Mouse (Mus musculus) small intestine, adult 2 months (tissue): ENCODE data around the gene Clic4. TPM values are rescaled to one million over a fixed set of nuclear protein-coding genes. Genes with fewer than 3 reads are reported as not detected.
A peak's percentile ranks its signal among the peaks of the same experiment; 100 is the strongest.

Source experiments
- H3K27ac ChIP-seq: fragments of 200-500 bp; 2 replicates; pipeline ENCODE4 v1.5.1; 2012; ENCODE audit warnings: low read depth, low read length, control low read depth, inconsistent platforms; ENCODE audit not compliant: insufficient read depth
- H3K27me3 ChIP-seq: fragments of 200-500 bp; 2 replicates; pipeline ENCODE4 v1.6.1; 2012; ENCODE audit warnings: mild to moderate bottlenecking, moderate library complexity, low read length, inconsistent platforms; ENCODE audit not compliant: control insufficient read depth, insufficient read depth
- H3K36me3 ChIP-seq: fragments of 200-500 bp; 2 replicates; pipeline ENCODE4 v1.6.1; 2012; ENCODE audit warnings: mild to moderate bottlenecking, low read length, control low read depth, inconsistent platforms; ENCODE audit not compliant: control insufficient read depth, insufficient read depth
- H3K4me1 ChIP-seq: fragments of 200-500 bp; 2 replicates; pipeline ENCODE4 v1.6.1; 2012; ENCODE audit warnings: low read length, inconsistent platforms, mixed read lengths; ENCODE audit not compliant: control insufficient read depth, insufficient read depth, insufficient read length
- H3K4me3 ChIP-seq: fragments of 200-500 bp; 2 replicates; pipeline ENCODE4 v1.5.1; 2012; ENCODE audit warnings: low read depth, mild to moderate bottlenecking, control low read depth, inconsistent platforms, low read length, moderate library complexity
- CTCF ChIP-seq: fragments of 200-500 bp; IDR thresholded peaks from 2 replicates; pipeline ENCODE4 v1.5.1; 2012; ENCODE audit warnings: low read depth, mild to moderate bottlenecking, control low read depth, inconsistent platforms, low read length, moderate library complexity, mixed read lengths; ENCODE audit not compliant: insufficient replicate concordance, insufficient read length; ENCODE audit errors: extremely low read depth
- POLR2A ChIP-seq: fragments of 200-500 bp; IDR thresholded peaks from 2 replicates; pipeline ENCODE4 v1.6.1; 2012; ENCODE audit warnings: low read depth, mild to moderate bottlenecking, control low read depth, inconsistent platforms, low read length, moderate library complexity
- WGBS: fragments of 180-500 bp; shearing (Covaris S2); methylation state at CpG from one replicate; pipeline ENCODE4 v1.1.7; 2018; 5-methylcytosine and 5-hydroxymethylcytosine counted together
- polyA plus RNA-seq: library from polyadenylated mRNA; depleted of rRNA; stranded (reverse); fragments of >200 nt; gene quantifications from 2 replicates; pipeline ENCODE4 v1.2.3, GENCODE M21; 2012; rRNA removed

Clic4 gene
- 20.6 and 26.2 TPM in 2 replicates for polyA plus RNA-seq

DNA sequence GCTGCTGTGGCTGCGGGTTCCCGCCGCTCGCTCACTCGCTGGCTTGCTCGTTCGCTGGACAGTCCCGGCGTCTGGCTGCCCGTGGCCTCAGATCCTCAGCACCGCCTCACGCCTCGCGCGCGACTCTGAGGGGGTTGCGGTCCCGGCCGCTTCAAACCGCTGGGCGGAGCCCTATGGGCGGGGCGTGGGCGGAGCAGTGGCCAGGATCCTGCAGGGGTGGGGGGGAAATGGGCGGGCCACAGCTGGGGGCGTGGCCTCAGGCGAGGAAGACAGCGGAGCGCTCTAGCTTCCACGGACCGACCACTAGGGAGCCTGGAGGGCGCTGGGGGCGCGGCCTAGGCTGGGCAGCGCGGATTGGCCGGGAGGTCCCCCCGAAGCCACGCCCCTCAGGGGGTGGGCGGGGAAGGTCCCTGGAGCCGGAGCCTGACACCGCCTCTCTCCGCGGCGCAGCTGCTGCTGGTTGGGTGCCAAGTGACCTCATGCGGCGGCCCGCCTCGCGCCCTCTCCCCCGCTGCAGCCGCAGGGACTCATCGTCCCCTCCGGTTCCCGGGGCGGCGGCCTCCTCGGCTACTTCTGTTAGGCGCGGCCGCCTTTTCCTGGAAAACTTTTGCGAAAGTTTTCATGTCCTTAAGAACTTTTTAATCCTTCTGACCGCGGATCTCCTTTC, at the start of gene Clic4:
Gene Clic4 (minus strand): TSS at position 175 of the 667 bp plus-strand sequence.
- Histone ChIP-seq H3K27ac (peak within 1 kb of the TSS; percentile 74), H3K4me1 (peaks cover 14% of the 10 kb centered on the region; the same call in 1 of the 2 replicates), H3K36me3 (no peaks in the 10 kb centered on the region), H3K4me3 (peak within 1 kb of the TSS; percentile 72), H3K27me3 (no peaks in the 10 kb centered on the region)
- WGBS: 1% methylated on average over 64 of the region's 64 CpGs
- TF ChIP-seq POLR2A: peak; percentile 97
- TF ChIP-seq CTCF: no peak

DNA sequence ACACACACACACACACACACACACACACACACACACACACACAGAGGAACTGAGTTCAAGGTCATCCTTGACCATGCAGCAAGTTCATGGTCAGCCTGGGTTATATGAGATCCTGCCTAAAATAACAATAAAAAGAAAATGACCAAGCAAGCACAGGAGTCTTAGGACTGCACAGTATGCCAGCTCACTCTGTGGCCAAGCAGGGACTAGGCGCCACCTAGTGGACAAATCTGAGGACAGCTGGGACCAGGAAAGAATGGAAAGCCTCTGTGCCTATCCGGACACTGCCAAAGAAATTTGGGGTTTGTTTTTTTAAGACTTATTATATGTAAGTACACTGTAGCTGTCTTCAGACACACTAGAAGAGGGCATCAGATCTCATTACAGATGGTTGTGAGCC, 45.4 kb upstream of the Clic4 start:
- peaks cover 40% of the 10 kb centered on the region for H3K36me3 ChIP-seq
- TF ChIP-seq POLR2A (no peak), CTCF (peak; percentile 93; the same call in 1 of the 2 replicates)
- H3K4me3 ChIP-seq: no peak overlapping the region
- peaks cover 18% of the 10 kb centered on the region; the same call in 1 of the 2 replicates for H3K4me1 ChIP-seq
- H3K27ac ChIP-seq: no peak overlapping the region
- WGBS: 9% methylated on average over 2 of the region's 2 CpGs
- no peaks in the 10 kb centered on the region for H3K27me3 ChIP-seq

GRCm38 (mm10) chr4:135317539-135317938, 44.9 kb upstream of the Clic4 start:
- WGBS: 83% methylated on average over 4 of the region's 4 CpGs
- no peak overlapping the region for H3K4me3 ChIP-seq
- H3K4me1 ChIP-seq: peaks cover 20% of the 10 kb centered on the region
- H3K36me3 ChIP-seq: peaks cover 36% of the 10 kb centered on the region
- no peak overlapping the region for H3K27ac ChIP-seq
- no peak for TF ChIP-seq POLR2A
- no peak for TF ChIP-seq CTCF
- no peaks in the 10 kb centered on the region for H3K27me3 ChIP-seq

DNA sequence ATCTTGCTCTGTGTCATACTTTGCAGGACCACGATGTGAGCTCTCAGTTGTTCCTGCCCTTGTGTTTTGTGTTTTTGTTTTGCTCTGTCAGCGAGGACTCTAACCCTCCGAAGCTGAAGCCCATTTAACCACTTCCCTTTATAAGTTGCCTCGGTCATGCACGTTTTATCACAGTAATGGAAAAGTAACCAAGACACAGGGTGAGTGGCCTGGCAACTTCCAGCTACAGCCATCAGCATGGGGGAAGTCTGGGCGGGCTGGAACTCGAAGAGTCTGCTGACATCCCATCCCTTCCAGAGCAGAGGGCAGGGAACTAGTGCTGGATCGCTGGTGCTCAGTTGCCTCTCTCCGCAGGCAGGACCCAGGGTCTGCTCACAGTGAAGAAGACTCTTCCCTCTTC, 42.7 kb upstream of the Clic4 start:
- Histone ChIP-seq H3K36me3 (peaks cover 18% of the 10 kb centered on the region), H3K27me3 (no peaks in the 10 kb centered on the region), H3K27ac (no peak overlapping the region), H3K4me3 (no peak overlapping the region), H3K4me1 (peaks cover 21% of the 10 kb centered on the region)
- WGBS: 94% methylated on average over 9 of the region's 9 CpGs
- TF ChIP-seq POLR2A (no peak), CTCF (no peak)

GRCm38 (mm10) chr4:135314419-135314832, 41.8 kb upstream of the Clic4 start:
- Histone ChIP-seq H3K27ac (peak overlapping the region; percentile 23), H3K4me1 (peaks cover 21% of the 10 kb centered on the region), H3K4me3 (peak overlapping the region; percentile 13; the same call in 1 of the 2 replicates), H3K27me3 (no peaks in the 10 kb centered on the region), H3K36me3 (peaks cover 11% of the 10 kb centered on the region)
- TF ChIP-seq POLR2A (no peak), CTCF (no peak)
- 60% methylated on average over 11 of the region's 11 CpGs for WGBS

GRCm38 (mm10) chr4:135313761-135314241, 41.2 kb upstream of the Clic4 start:
- Histone ChIP-seq H3K4me1 (peaks cover 21% of the 10 kb centered on the region), H3K27ac (peak overlapping the region; percentile 23), H3K36me3 (peaks cover 6% of the 10 kb centered on the region), H3K27me3 (no peaks in the 10 kb centered on the region), H3K4me3 (peak overlapping the region; percentile 3; the same call in 1 of the 2 replicates)
- 14% methylated on average over 9 of the region's 9 CpGs for WGBS
- TF ChIP-seq POLR2A (peak; percentile 28; the same call in 1 of the 2 replicates), CTCF (no peak)

GRCm38 (mm10) chr4:135313111-135313691, 40.6 kb upstream of the Clic4 start:
- no peak for TF ChIP-seq CTCF
- TF ChIP-seq POLR2A: no peak
- H3K27ac ChIP-seq: peak overlapping the region; percentile 23

More at GRCm38 (mm10) chr4:135313111-135313691, 40.6 kb upstream of the Clic4 start:
- 28% methylated on average over 17 of the region's 17 CpGs for WGBS
- Histone ChIP-seq H3K4me1 (peaks cover 21% of the 10 kb centered on the region), H3K4me3 (no peak overlapping the region), H3K27me3 (no peaks in the 10 kb centered on the region), H3K36me3 (peaks cover 5% of the 10 kb centered on the region)
